Mouse (Mus musculus): ENCODE results near the gene Phactr1. TPM values are rescaled to one million over a fixed set of nuclear protein-coding genes. Genes with fewer than 3 reads are reported as not detected.
"Not testable (repeated sequence)": the region's sequence is repeated elsewhere in the genome, so short reads cannot be mapped to it uniquely, and the experiment has no call there.

Phactr1 gene
- total RNA-seq, 2 experiments from 2014 or later: 4.9 to 7.6 TPM

DNA sequence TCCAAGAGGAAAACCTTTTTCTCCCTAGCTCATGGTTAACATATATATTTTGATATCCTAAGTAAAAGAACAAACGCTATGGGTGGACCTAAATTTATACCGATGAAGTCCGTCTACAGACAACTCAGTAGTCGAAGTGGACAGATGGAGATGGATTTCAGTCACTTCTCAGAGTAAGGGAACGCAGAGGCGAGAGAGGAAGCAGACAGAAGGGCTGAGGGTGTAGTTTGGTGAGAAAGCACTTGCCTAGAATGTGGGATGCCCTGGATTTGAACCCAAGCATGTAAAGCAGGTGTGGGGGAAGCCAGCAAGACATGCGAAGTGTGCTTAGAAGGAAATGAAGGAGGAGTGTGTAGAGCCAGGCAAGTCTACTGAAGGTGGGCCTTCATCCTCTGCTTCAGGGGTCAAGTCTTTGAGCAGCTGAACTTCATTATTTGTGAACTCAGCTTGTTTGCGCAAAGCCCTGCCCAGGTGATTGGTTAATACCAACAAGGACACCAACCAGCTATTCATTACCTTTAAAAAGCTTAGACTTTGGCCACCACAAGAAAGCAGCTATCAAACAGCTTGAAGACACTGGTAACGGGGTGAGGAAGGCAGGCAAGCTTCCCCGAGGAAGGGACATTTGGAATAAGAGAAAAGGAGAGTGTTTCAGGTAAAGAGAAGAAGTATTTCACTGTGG lies 241.5 kb downstream of the Phactr1 start:
- no peak for DNase-seq

DNA sequence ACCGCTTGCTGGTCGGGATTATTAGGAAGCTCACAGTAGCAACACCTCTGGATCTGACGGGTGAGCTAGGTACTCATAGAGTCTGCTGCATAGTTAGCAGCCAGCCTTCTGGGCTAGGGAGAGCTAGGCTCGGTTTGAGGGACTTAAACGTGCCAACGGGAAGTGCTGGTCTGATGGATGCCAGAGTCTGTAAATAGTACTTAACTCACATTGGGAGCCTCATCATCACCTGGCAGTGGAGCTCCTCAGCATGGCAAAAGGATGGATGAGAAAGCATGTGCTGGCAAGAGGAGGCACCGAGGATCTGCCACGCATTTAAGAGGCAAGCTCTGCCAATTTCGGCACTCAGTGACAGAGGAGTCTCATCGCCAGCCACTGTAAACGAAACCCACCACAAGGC lies 247.4 kb downstream of the Phactr1 start:
- no peak for DNase-seq

DNA sequence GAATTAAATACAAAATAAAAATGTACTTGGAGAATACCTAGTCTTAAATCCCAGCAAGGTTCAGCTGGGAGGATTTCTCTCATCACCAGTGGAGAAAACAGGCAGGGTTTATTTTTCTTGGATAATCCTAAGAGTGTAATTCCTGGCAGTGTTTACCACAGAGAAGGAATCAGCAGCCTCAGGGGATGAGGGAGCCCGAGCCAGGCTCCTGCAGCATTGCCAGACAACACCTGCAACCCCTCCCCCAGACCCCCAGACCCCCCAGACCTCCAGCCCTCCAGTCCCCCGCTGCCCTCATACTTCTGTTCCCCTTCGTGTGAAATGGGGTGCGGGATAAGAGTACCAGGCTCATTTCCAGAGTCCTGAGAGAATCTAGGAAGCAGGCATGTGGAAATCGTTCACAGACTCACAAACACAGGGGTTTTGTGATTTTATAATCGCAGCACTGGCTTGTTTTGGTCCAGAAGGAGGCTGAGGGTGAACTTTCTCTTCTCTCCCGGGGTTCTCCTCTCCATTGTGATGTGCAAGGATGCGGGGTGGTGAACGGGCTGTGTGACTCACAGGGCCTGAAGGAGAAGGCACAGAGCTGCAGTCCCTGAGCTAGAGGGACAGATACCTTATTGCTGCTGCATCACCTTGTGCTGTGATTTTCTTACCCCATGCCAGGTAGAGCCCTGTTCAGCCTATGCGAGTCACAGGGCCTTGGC lies 249.3 kb downstream of the Phactr1 start:
- DNase-seq: no peak

DNA sequence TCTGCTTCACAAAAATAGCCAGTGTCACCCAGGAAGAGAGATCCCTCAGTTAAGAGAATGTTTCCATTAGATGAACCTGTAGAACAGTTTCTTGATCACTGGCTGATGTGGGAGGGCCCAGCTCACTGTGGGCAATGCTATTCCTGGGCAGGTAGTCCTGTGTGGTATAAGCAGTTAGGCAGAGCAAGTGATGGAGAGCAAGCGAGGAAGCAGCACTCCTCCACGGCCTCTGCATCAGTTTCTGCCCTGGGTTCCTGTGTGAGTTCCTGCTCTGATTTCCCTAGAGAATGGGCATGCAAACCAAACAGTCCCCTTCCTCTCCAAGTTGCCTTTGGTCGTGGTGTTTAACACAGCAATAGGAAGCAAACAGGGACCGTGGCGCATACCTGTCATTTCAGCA lies 251.6 kb downstream of the Phactr1 start:
- DNase-seq: no peak

- DNase-seq: no peak
Observed at GRCm38 (mm10) chr13:42934538-42935126, 254.2 kb downstream of the Phactr1 start.

- DNase-seq: no peak
Observed at GRCm38 (mm10) chr13:42937871-42938270, 257.4 kb downstream of the Phactr1 start.

DNA sequence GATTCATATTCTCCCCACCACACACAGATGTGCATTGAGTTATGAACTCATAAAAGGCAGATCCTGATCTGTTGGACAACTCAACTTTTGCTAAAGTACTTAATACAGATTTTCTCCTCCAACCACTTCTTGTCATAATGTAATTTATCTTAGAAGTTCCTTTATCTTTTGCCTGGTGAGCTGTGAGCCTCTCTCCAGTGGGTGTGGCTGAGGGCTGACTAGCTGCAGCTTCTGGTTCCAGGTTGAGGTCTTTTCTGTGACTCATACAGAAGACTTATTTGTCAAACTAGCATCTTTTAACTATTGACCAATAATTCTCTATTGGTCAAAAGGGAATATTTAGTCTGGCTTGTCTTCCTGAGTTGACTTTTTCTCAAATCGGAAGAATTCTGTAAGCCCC lies 257.9 kb downstream of the Phactr1 start:
- DNase-seq: no peak

DNA sequence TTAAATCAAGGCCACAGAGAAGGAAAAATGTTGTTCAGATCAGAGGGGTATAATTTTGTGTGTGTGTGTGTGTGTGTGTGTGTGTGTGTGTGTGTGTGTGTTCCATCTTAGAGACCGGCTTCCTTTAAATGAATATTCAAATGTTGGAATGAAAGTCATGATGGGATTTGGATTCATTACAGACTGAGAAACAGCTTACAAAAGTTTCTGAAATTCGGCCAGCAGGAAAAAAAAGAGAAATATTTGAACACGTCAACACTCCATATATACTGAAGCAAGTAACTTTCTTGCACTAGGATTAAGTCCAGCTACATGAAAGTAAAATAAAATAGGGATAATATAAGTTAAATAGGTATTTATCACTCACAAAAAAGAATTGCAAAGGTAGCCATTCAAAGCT lies 259.8 kb downstream of the Phactr1 start:
- no peak for DNase-seq

- no peak for DNase-seq
Observed at GRCm38 (mm10) chr13:42944106-42944505, 263.7 kb downstream of the Phactr1 start.

DNA sequence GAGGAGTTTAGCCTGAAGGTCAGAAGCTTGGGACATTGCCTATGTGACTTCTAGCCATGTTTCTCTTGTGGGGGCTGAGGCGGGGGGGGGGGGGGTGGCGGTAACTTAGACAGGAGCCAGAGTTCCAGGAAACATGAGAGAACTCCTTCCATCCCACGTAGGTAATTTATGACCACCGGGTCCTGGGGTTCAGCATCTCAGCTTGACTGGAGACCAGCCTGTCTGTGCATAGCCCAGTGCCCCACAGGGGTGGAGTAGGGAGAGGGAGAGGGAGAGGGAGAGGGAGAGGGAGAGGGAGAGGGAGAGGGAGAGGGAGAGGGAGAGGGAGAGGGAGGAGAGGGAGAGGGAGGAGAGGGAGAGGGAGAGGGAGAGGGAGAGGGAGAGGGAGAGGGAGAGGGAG lies 264.8 kb downstream of the Phactr1 start:
- DNase-seq: not testable (repeated sequence)

- no peak for DNase-seq
Observed at GRCm38 (mm10) chr13:42948717-42949265, 268.4 kb downstream of the Phactr1 start.

GRCm38 (mm10) chr13:42949336-42949735 lies 268.9 kb downstream of the Phactr1 start:
- DNase-seq: no peak

DNA sequence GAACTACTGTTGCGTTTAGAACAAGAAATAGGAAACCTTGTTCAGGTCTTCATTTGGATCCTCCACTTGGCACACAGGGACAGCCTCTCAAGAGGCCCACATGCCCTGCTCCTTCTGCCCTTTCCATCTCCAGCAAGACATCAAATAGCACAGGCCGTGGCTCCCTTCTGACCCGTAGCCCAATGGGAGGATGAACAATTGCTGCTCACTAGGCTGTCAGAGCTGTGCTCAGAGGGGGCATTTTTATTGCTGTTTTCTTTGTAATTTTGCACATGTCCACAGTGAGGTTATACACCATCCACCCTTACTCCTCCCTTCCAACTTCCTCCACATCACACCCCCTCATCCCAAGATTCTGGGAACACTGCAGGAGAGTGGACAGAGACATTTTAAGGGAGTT lies 269.6 kb downstream of the Phactr1 start:
- no peak for DNase-seq

GRCm38 (mm10) chr13:42952037-42952721 lies 271.8 kb downstream of the Phactr1 start:
- no peak for DNase-seq

DNA sequence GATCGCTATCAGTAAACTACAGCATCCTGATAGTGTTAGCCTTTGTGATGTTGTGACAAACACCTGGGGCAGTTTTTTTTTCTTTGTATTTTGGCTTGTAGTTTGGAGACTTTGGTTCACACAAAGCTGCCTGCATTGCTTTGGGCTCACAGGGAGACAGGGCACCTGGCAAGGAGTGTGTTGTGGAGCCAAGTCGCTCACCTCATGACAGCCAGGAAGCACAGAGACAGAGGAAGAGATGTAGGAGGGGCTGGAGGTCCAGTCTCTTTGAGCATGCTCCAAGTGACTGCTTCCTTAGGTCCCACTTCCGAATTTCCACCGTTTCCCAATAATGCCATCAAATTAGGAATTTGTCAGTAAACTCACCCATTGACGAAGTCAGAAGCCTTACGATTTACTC lies 272.6 kb downstream of the Phactr1 start:
- no peak for DNase-seq

GRCm38 (mm10) chr13:42954116-42954515 lies 273.7 kb downstream of the Phactr1 start:
- DNase-seq: no peak

DNA sequence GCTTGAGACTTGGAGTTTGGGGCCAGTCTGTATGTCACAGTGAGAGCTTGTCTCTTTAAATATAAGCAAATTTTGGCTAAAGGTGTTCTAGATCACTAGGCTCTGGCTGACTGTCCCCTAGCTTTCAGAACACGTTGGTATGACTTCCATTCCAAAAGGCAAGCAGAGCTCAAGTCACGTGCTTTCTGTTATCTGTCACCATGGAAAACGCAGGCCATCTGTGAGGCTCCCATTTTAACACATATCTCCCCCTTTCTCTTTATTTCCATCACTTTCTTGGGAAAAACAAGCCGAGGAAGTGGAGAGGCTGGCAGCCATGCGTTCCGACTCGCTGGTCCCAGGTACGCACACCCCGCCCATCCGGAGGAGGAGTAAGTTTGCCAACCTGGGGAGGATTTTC lies 275.9 kb downstream of the Phactr1 start:
- no peak for DNase-seq

DNA sequence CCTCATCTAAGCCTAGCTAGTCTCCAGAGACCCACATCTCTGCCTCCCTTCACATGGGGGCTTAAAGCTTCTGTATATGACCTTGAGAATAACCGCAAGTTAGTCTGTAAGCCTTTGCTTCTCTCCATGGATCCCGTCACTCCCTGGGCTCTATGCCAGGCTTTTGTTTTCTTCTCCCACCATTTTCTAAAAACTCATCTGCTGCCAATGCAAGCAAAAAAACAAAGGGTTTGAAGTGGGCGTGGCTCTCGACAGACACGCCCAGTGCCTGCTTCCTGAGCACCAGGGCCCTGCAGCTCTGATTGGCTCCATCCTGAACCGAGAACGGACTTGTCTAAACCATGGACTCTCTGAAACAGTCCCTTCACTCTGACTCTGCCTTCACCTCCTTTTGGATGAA lies 277.4 kb downstream of the Phactr1 start:
- no peak for DNase-seq

DNA sequence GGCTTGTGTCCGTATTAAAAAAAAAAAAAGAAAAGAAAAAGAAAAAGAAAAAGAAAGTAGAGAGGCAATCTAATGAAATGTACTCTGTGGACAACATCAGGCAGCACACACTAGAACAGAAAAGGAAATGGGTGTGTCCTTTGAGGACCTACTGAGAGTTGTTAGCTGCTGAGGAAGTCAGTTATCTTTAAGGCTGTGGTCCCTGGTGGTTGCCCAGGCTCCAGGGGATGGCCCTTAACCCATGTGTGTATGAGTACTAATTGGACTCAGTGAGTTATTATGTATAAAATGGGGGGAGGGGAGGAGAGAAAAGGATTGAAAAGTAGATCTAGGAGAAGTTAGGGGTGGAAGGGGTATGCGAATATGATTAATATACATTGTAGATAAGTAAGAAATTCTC lies 278.4 kb downstream of the Phactr1 start:
- no peak for DNase-seq

- DNase-seq: no peak
Observed at GRCm38 (mm10) chr13:42961561-42961960, 281.1 kb downstream of the Phactr1 start.

DNA sequence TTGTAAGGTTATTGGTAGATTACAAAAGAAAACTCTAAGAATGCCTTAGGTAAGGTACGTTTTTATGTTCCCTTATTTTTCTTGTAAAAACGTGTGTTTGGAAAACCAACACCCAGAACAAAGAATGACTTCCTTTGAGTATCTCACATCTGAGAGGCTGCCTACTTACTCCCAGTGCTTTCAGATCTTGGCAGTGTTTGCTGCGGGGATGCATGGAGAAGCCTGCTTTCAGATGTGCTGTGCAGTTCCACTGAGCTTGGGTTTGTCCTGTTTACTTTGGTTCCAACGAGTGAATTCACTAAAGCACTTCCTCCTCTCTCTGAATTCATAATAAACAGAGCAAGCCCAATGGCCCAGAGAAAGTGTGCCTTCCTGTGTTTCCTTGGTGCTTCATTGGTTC lies 288.1 kb downstream of the Phactr1 start:
- DNase-seq: no peak

DNA sequence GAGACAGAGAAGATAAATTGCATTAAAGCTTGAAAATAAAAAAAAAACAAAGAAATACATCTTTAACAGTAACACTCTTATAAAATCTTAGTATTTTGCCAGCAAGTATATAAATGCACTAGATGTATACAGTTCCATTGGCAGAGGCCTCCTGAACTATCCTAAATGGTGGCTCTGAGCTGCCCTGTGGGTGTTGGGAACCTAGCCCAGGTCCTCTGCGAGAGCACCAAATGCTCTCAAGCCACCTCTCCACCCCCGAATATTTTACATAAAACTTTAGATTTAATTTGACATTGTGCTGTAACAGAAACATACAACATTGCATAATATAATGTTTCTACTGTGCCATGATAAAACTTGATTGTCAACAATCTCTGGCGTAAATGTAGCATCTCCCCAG lies 293.1 kb downstream of the Phactr1 start:
- DNase-seq: no peak

DNA sequence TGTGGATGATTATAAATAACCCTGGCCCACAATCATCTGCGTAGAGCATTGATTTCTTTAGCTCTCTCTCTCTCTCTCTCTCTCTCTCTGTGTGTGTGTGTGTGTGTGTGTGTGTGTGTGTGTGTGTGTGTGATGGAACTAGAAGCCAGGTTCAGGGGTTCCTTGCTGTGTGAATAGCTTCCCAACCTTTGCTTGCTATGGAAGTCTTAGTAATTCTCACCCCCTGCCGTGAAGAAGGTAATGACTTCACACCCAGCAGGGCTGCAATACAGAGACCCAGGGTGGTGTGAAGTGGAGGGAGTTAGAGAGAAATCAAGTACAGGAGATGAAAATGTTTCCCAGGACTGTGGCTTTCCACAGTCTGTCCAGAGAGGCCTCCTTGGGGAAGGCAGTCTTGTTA lies 293.5 kb downstream of the Phactr1 start:
- DNase-seq: no peak
